Comparison of ENCODE assay signal across 13 mouse cellular contexts in genomic region chr5:74302331-74302730, GRCm38 (mm10).
"Had no signal": no experiment of that assay in that cellular context is flagged by ENCODE, and none has a peak within 500 bp of the region (broad histone marks: within the 10 kb centered on the region; RNA-seq: fewer than 3 reads in every experiment).

No protein-coding gene starts in this region.

- H3K36me3 ChIP-seq: intestine, embryonic 15.5 days; limb, embryonic 15.5 days; liver, embryonic 12.5 days; midbrain, embryonic 10.5 days; midbrain, embryonic 15.5 days; neural tube, embryonic 12.5 days had no signal

- H3K4me1 ChIP-seq: liver, embryonic 12.5 days; midbrain, embryonic 15.5 days; neural tube, embryonic 12.5 days had no signal

- ATAC-seq: intestine, embryonic 15.5 days; liver, embryonic 12.5 days; midbrain, embryonic 15.5 days had no signal

- H3K4me3 ChIP-seq: intestine, embryonic 15.5 days; left cerebral cortex, adult 2 months; limb, embryonic 15.5 days; liver, embryonic 12.5 days; midbrain, embryonic 10.5 days; midbrain, embryonic 15.5 days; neural tube, embryonic 12.5 days had no signal

- H3K9ac ChIP-seq: intestine, embryonic 15.5 days; limb, embryonic 15.5 days; liver, embryonic 12.5 days; midbrain, embryonic 15.5 days; neural tube, embryonic 12.5 days had no signal

- DNase-seq: kidney, adult 18-20 months; kidney, postnatal 10 days; lung, postnatal 14 days; thymus, adult 2 months; thymus, postnatal 25 days had no signal

- H3K4me2 ChIP-seq: intestine, embryonic 15.5 days; limb, embryonic 15.5 days; liver, embryonic 12.5 days; midbrain, embryonic 15.5 days; neural tube, embryonic 12.5 days had no signal

- H3K27ac ChIP-seq: intestine, embryonic 15.5 days; left cerebral cortex, adult 2 months; limb, embryonic 15.5 days; liver, embryonic 12.5 days; midbrain, embryonic 10.5 days; midbrain, embryonic 15.5 days; neural tube, embryonic 12.5 days; stomach, postnatal 0 days had no signal

- H3K9me3 ChIP-seq: intestine, embryonic 15.5 days; limb, embryonic 15.5 days; liver, embryonic 12.5 days; midbrain, embryonic 10.5 days; midbrain, embryonic 15.5 days; neural tube, embryonic 12.5 days had no signal

- H3K27me3 ChIP-seq: intestine, embryonic 15.5 days; limb, embryonic 15.5 days; liver, embryonic 12.5 days; midbrain, embryonic 15.5 days; neural tube, embryonic 12.5 days had no signal
